Mouse (Mus musculus) G1E (cell line): ENCODE measurements around the gene Erg28. TPM values are rescaled to one million over a fixed set of nuclear protein-coding genes. Genes with fewer than 3 reads are reported as not detected.

Experiments used
- ATAC-seq: 2 replicates; pipeline ENCODE4 v1.8.0; 2016; ENCODE audit warnings: mild to moderate bottlenecking; ENCODE audit not compliant: insufficient number of reproducible peaks, poor library complexity, low FRiP score, severe bottlenecking; ENCODE audit errors: extremely low read depth
- DNase-seq: peaks from one replicate; pipeline ENCODE4 v3.0.0; 2012; ENCODE audit warnings: low spot score
- H3K27me3 ChIP-seq: 2 replicates; pipeline ENCODE4 v1.6.1; 2012; ENCODE audit warnings: mild to moderate bottlenecking, low read length, inconsistent platforms; ENCODE audit not compliant: insufficient read depth
- H3K36me3 ChIP-seq: replicated peaks from 2 replicates; pipeline ENCODE3; 2012; ENCODE audit warnings: mild to moderate bottlenecking, inconsistent platforms
- H3K4me1 ChIP-seq: 2 replicates; pipeline ENCODE4 v1.6.1; 2012; ENCODE audit warnings: low read depth, low read length, inconsistent platforms, mixed read lengths; ENCODE audit not compliant: insufficient read depth
- H3K4me3 ChIP-seq: 2 replicates; pipeline ENCODE4 v1.5.1; 2012; ENCODE audit warnings: low read depth, mild to moderate bottlenecking, inconsistent platforms, low read length, moderate library complexity, mixed read lengths
- H3K9me3 ChIP-seq: replicated peaks from 2 replicates; pipeline ENCODE4 v1.6.1; 2012; ENCODE audit warnings: inconsistent platforms
- CTCF ChIP-seq: IDR thresholded peaks from 2 replicates; pipeline ENCODE4 v1.5.1; 2012; ENCODE audit warnings: low read depth, low read length, inconsistent platforms, mixed read lengths
- GATA1 ChIP-seq: IDR thresholded peaks from 2 replicates; pipeline ENCODE4 v1.6.1; 2012; ENCODE audit warnings: borderline replicate concordance, low read length, inconsistent platforms, mixed read lengths
- GATA2 ChIP-seq: IDR thresholded peaks from 2 replicates; pipeline ENCODE4 v1.6.1; 2012; ENCODE audit warnings: low read depth, low read length, inconsistent platforms, borderline replicate concordance
- POLR2AphosphoS5 ChIP-seq: IDR thresholded peaks from 2 replicates; pipeline ENCODE4 v1.6.1; 2012; ENCODE audit warnings: low read depth, low read length, inconsistent platforms; ENCODE audit not compliant: insufficient replicate concordance
- TAL1 ChIP-seq: conservative IDR thresholded peaks from 2 replicates; pipeline ENCODE4 v1.6.1; 2012; ENCODE audit warnings: low read depth, low read length, inconsistent platforms, mixed read lengths
- polyA plus RNA-seq: library from polyadenylated mRNA; stranded (reverse); fragments of >175 nt; gene quantifications from 2 replicates; pipeline ENCODE4 v1.2.3, GENCODE M21; 2012
- total RNA-seq, 2 experiments: library from RNA; stranded (forward) in 1 of 2; stranded (reverse) in 1 of 2; fragments of 200-1000 nt in 1 of 2; fragments of >200 nt in 1 of 2; fragmentation: Nextera tagmentation in 1 of 2; gene quantifications; 2 replicates each; pipeline ENCODE4 v1.2.3; 2014 to 2017

The Erg28 gene
- total and polyA plus RNA-seq, 3 experiments: 8.0 to 203 (median 108) TPM

GRCm38 (mm10) chr12:85809726-85810125 is 14.6 kb downstream of the Erg28 start:
- Histone ChIP-seq H3K27me3 (no peaks in the 10 kb centered on the region), H3K9me3 (no peaks in the 10 kb centered on the region), H3K36me3 (peaks cover 47% of the 10 kb centered on the region), H3K4me1 (no peaks in the 10 kb centered on the region), H3K4me3 (no peak overlapping the region)
- no peak for TF ChIP-seq CTCF
- no peak for TF ChIP-seq GATA1
- TF ChIP-seq GATA2: no peak
- no peak for TF ChIP-seq POLR2AphosphoS5
- no peak for TF ChIP-seq TAL1
- ATAC-seq (no peak), DNase-seq (no peak)

GRCm38 (mm10) chr12:85800031-85800430 is 24.3 kb downstream of the Erg28 start:
- no peaks in the 10 kb centered on the region for H3K9me3 ChIP-seq
- TF ChIP-seq GATA1 (no peak), TAL1 (no peak), POLR2AphosphoS5 (no peak), CTCF (no peak), GATA2 (no peak)
- ATAC-seq: no peak

GRCm38 (mm10) chr12:85795551-85795950 is 28.8 kb downstream of the Erg28 start:
- H3K9me3 ChIP-seq: no peaks in the 10 kb centered on the region
- H3K27me3 ChIP-seq: peaks cover 27% of the 10 kb centered on the region
- TF ChIP-seq TAL1 (no peak), POLR2AphosphoS5 (no peak), GATA2 (no peak), CTCF (no peak), GATA1 (no peak)
- no peaks in the 10 kb centered on the region for H3K4me1 ChIP-seq
- DNase-seq (no peak), ATAC-seq (no peak)
- H3K4me3 ChIP-seq: no peak overlapping the region
- H3K36me3 ChIP-seq: no peaks in the 10 kb centered on the region

More at GRCm38 (mm10) chr12:85800031-85800430, 24.3 kb downstream of the Erg28 start:
- no peaks in the 10 kb centered on the region for H3K36me3 ChIP-seq
- H3K27me3 ChIP-seq: peaks cover 33% of the 10 kb centered on the region
- H3K4me3 ChIP-seq: no peak overlapping the region
- no peak for DNase-seq
- H3K4me1 ChIP-seq: no peaks in the 10 kb centered on the region

DNA sequence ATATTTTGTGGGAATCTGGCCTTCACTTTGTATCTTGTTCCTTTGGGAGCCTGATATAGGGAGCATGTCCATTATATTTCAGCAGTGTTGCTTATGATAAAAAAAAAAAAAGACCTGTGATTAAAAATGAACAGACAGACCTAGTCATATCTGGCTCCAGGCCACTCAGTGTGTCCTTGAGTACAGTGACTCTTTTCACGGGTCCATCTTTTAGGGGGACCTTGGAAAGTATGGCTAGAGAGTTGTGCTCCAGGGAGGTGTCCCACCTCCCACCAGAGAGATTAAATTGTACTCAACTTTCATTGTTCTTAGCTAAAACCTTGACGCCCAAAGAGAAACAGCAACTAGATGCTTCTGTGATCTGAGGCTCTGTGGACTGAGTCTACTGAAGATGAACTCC is 30.3 kb downstream of the Erg28 start:
- Histone ChIP-seq H3K4me1 (no peaks in the 10 kb centered on the region), H3K36me3 (no peaks in the 10 kb centered on the region), H3K9me3 (no peaks in the 10 kb centered on the region), H3K4me3 (no peak overlapping the region), H3K27me3 (peaks cover 21% of the 10 kb centered on the region)
- ATAC-seq (no peak), DNase-seq (no peak)
- no peak for TF ChIP-seq TAL1
- TF ChIP-seq GATA1: no peak
- no peak for TF ChIP-seq GATA2
- TF ChIP-seq CTCF: no peak
- no peak for TF ChIP-seq POLR2AphosphoS5

- no peak overlapping the region for H3K4me3 ChIP-seq
- ATAC-seq (no peak), DNase-seq (no peak)
- TF ChIP-seq TAL1 (no peak), GATA2 (no peak), CTCF (no peak)
- H3K4me1 ChIP-seq: no peaks in the 10 kb centered on the region
- no peaks in the 10 kb centered on the region for H3K36me3 ChIP-seq
- no peaks in the 10 kb centered on the region for H3K9me3 ChIP-seq
- H3K27me3 ChIP-seq: peaks cover 19% of the 10 kb centered on the region
Observed at GRCm38 (mm10) chr12:85792821-85793346, 31.5 kb downstream of the Erg28 start.

DNA sequence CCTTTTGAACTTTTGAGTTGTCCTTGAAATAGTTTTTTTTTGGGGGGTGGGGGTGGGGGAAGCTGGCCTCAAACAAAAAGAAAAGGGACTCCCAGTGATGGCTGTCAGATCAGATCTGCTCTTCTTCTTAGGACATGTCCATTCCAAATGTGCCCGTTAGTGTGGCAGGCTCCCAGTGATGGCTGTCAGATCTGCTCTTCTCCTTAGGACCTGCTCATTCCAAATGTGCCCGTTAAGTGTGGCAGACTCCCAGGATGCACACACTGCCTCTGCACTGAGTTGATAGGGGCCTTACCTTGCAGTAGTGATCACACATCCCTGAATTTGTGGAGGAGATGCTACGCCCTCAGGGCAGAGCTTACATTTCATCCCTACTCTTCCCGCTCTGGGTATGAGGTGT is 32.2 kb downstream of the Erg28 start:
- DNase-seq: no peak
- TF ChIP-seq GATA1 (no peak), GATA2 (no peak), CTCF (no peak), TAL1 (no peak), POLR2AphosphoS5 (no peak)
- Histone ChIP-seq H3K9me3 (no peaks in the 10 kb centered on the region), H3K4me1 (no peaks in the 10 kb centered on the region), H3K36me3 (no peaks in the 10 kb centered on the region), H3K27me3 (peaks cover 19% of the 10 kb centered on the region), H3K4me3 (no peak overlapping the region)
- ATAC-seq: no peak
